Mouse (Mus musculus) ZHBTc4 (cell line): Measurements from ENCODE around the gene Abca13.

ENCODE experiments used
- DNase-seq: peaks from one replicate; pipeline ENCODE4 v3.0.0-alpha.2; 2011; ENCODE audit warnings: low read depth, low spot score

Abca13 gene

GRCm38 (mm10) chr11:9684952-9685351, 493.2 kb downstream of the Abca13 start:
- no peak for DNase-seq

GRCm38 (mm10) chr11:9705190-9705589, 513.4 kb downstream of the Abca13 start:
- DNase-seq = no peak

- peak; percentile 4 for DNase-seq
These were observed 536.2 kb downstream of the Abca13 start for GRCm38 (mm10) chr11:9727810-9728490.

GRCm38 (mm10) chr11:9731300-9731699, 539.6 kb downstream of the Abca13 start:
- DNase-seq = no peak
